Mouse (Mus musculus): ENCODE data around the gene Mrgprf.

The Mrgprf gene

GRCm38 (mm10) chr7:145301008-145301340 lies 346 bp downstream of the Mrgprf start:
- DNase-seq (ENCODE audit: low spot score): no peak

- no peak for DNase-seq (ENCODE audit: low spot score)
Measured at GRCm38 (mm10) chr7:145301341-145302005, 845 bp downstream of the Mrgprf start.

GRCm38 (mm10) chr7:145302488-145303285 lies 2.1 kb downstream of the Mrgprf start:
- no peak for DNase-seq (ENCODE audit: low spot score)

- no peak for DNase-seq (ENCODE audit: low spot score)
Measured at GRCm38 (mm10) chr7:145304153-145304552, 3.5 kb downstream of the Mrgprf start.

GRCm38 (mm10) chr7:145307636-145308035 lies 7.0 kb downstream of the Mrgprf start:
- DNase-seq (ENCODE audit: low spot score): no peak

GRCm38 (mm10) chr7:145308061-145308675 lies 7.5 kb downstream of the Mrgprf start:
- DNase-seq (ENCODE audit: low spot score): no peak

GRCm38 (mm10) chr7:145308866-145309265 lies 8.2 kb downstream of the Mrgprf start:
- DNase-seq (ENCODE audit: low spot score): no peak

- DNase-seq (ENCODE audit: low spot score): no peak
Measured at GRCm38 (mm10) chr7:145309877-145310276, 9.2 kb downstream of the Mrgprf start.

GRCm38 (mm10) chr7:145310526-145310925 lies 9.9 kb downstream of the Mrgprf start:
- no peak for DNase-seq (ENCODE audit: low spot score)

GRCm38 (mm10) chr7:145312137-145312536 lies 11.5 kb downstream of the Mrgprf start:
- DNase-seq (ENCODE audit: low spot score): no peak

GRCm38 (mm10) chr7:145314785-145315411 lies 14.3 kb downstream of the Mrgprf start, which contains the start of gene Mrgprd:
Gene Mrgprd, plus strand, starts transcription at chr7:145314835.
- no peak for DNase-seq (ENCODE audit: low spot score)

GRCm38 (mm10) chr7:145317522-145317921 lies 16.9 kb downstream of the Mrgprf start:
- DNase-seq (ENCODE audit: low spot score): no peak

GRCm38 (mm10) chr7:145319481-145319880 lies 18.9 kb downstream of the Mrgprf start:
- no peak for DNase-seq (ENCODE audit: low spot score)

GRCm38 (mm10) chr7:145323607-145324006 lies 23.0 kb downstream of the Mrgprf start:
- no peak for DNase-seq (ENCODE audit: low spot score)

- DNase-seq (ENCODE audit: low spot score): no peak
Measured at GRCm38 (mm10) chr7:145325697-145326096, 25.1 kb downstream of the Mrgprf start.

- no peak for DNase-seq (ENCODE audit: low spot score)
Measured at GRCm38 (mm10) chr7:145329982-145330381, 29.4 kb downstream of the Mrgprf start.

- DNase-seq (ENCODE audit: low spot score): no peak
Measured at GRCm38 (mm10) chr7:145330641-145331040, 30.0 kb downstream of the Mrgprf start.

- DNase-seq (ENCODE audit: low spot score): no peak
Measured at GRCm38 (mm10) chr7:145332376-145333041, 31.9 kb downstream of the Mrgprf start.

GRCm38 (mm10) chr7:145333936-145334335 lies 33.3 kb downstream of the Mrgprf start:
- DNase-seq (ENCODE audit: low spot score): no peak

GRCm38 (mm10) chr7:145334428-145335027 lies 33.9 kb downstream of the Mrgprf start:
- DNase-seq (ENCODE audit: low spot score): no peak

GRCm38 (mm10) chr7:145335199-145335598 lies 34.6 kb downstream of the Mrgprf start:
- no peak for DNase-seq (ENCODE audit: low spot score)
